ENCODE assay signal across 30 mouse cellular contexts in the genomic region with DNA sequence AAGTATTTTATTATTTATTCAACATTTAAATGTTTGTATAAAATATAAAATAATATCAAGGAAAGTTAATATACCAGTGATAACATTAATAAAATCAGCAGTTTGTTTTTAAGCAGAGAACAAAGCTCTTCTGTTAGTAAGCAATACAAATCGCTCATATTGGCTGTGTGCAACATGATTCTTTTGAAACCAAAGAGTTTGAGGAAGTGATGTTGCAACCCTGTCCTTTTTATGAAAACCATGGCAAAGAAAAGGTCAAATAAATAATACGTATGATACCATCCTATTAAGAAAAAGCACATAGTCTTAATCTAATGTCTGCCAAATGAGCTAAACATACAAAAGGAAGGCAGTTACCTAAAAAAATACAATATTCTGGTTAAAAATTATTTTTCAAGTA.
DNase-seq lines count a peak whose midpoint lies in the region; ATAC-seq and TF ChIP-seq lines count a peak whose summit lies in the region.
"Had no signal": no experiment of that assay in that cellular context is flagged by ENCODE, and none has a peak within 500 bp of the region (broad histone marks: within the 10 kb centered on the region; RNA-seq: fewer than 3 reads in every experiment).

No protein-coding gene starts in this region.

- no peak for TF ChIP-seq CTCF in left cerebral cortex, adult 2 months (IDR thresholded peaks at IDR 0.05)

- H3K9me3 ChIP-seq in heart, embryonic 12.5 days (replicated peaks): no peaks in the 10 kb centered on the region
- H3K9me3 ChIP-seq: embryonic facial prominence, embryonic 13.5 days; embryonic facial prominence, embryonic 15.5 days; forebrain, embryonic 10.5 days; forebrain, embryonic 12.5 days; G1E had no signal

- H3K4me2 ChIP-seq in heart, embryonic 12.5 days: no peak overlapping the region
- H3K4me2 ChIP-seq: embryonic facial prominence, embryonic 13.5 days; embryonic facial prominence, embryonic 15.5 days; forebrain, embryonic 12.5 days had no signal

- no peak overlapping the region for H3K4me3 ChIP-seq in left cerebral cortex, adult 2 months
- H3K4me3 ChIP-seq in heart, embryonic 12.5 days: no peak overlapping the region
- H3K4me3 ChIP-seq: embryonic facial prominence, embryonic 13.5 days; embryonic facial prominence, embryonic 15.5 days; erythroblast, embryonic 14.5 days; forebrain, embryonic 10.5 days; forebrain, embryonic 12.5 days had no signal

- no peaks in the 10 kb centered on the region for H3K27me3 ChIP-seq in heart, embryonic 12.5 days (replicated peaks)
- H3K27me3 ChIP-seq: CH12.LX; embryonic facial prominence, embryonic 15.5 days; forebrain, embryonic 12.5 days; Patski had no signal

- no peaks in the 10 kb centered on the region for H3K36me3 ChIP-seq in heart, embryonic 12.5 days
- H3K36me3 ChIP-seq: embryonic facial prominence, embryonic 13.5 days; embryonic facial prominence, embryonic 15.5 days; forebrain, embryonic 10.5 days; forebrain, embryonic 12.5 days; G1E had no signal

- ATAC-seq in megakaryocyte, adult 5-6 weeks (ENCODE audit: poor library complexity, severe bottlenecking): peak; percentile 72
- ATAC-seq in heart, embryonic 12.5 days (ENCODE audit: insufficient number of reproducible peaks, low FRiP score): no peak
- ATAC-seq: activated CD4-positive, CD25-positive, alpha-beta regulatory T cell, adult 4 months; CD4-positive, CD25-positive, alpha-beta regulatory T cell, adult 4 months; forebrain, embryonic 14.5 days; forebrain, embryonic 16.5 days; Patski had no signal

- H3K27ac ChIP-seq in left cerebral cortex, adult 2 months: peak overlapping the region; percentile 63; the same call in 1 of the 2 replicates
- H3K27ac ChIP-seq in heart, embryonic 12.5 days (ENCODE audit: poor library complexity, severe bottlenecking): no peak overlapping the region
- H3K27ac ChIP-seq: embryonic facial prominence, embryonic 13.5 days; embryonic facial prominence, embryonic 15.5 days; forebrain, embryonic 10.5 days; forebrain, embryonic 12.5 days had no signal

- WGBS in heart, embryonic 12.5 days: 82% methylated on average over 2 of the region's 2 CpGs

- H3K4me1 ChIP-seq in heart, embryonic 12.5 days (replicated peaks): no peaks in the 10 kb centered on the region
- H3K4me1 ChIP-seq: embryonic facial prominence, embryonic 15.5 days; forebrain, embryonic 12.5 days had no signal

- H3K9ac ChIP-seq in heart, embryonic 12.5 days: no peak overlapping the region
- H3K9ac ChIP-seq: embryonic facial prominence, embryonic 13.5 days; embryonic facial prominence, embryonic 15.5 days; forebrain, embryonic 12.5 days had no signal

- intact Hi-C loops in left cerebral cortex, adult 2 months (cut with DNase I): loop anchor here (5.0 kb wide), 2 partner anchors 200 to 255 kb away; no protein-coding TSS in a partner anchor
- intact Hi-C loops in left cerebral cortex, postnatal 4 days (cut with DNase I): loop anchor here (2.0 kb wide), 2 partner anchors 25 to 409 kb away; no protein-coding TSS in a partner anchor

- no peak for DNase-seq in left cerebral cortex, adult 2 months (ENCODE audit: extremely low spot score in 1 of 2, low spot score in 2 of 2)
- no peak for DNase-seq in left cerebral cortex, postnatal 4 days
- peak; percentile 24 for DNase-seq in adipocyte (ENCODE audit: low spot score)
- DNase-seq in urinary bladder, postnatal 36 days (ENCODE audit: low spot score in 2 of 2): no peak
- no peak for DNase-seq in kidney, postnatal 25 days
- DNase-seq: adrenal gland, adult 2 months; adrenal gland, postnatal 10 days; adrenal gland, postnatal 25 days; B cell, adult 2 months; cerebellum, adult 11 months; cerebellum, adult 18-20 months; cerebellum, adult 8-10 months; cerebellum, adult 9-11 months; cerebellum, postnatal 14 days; cerebellum, postnatal 36 days; embryo, embryonic 11 days had no signal
